Mouse (Mus musculus) testis, adult 2 months (tissue): ENCODE measurements around the gene Ptpn14. TPM values are rescaled to one million over a fixed set of nuclear protein-coding genes. Genes with fewer than 3 reads are reported as not detected.

Experiments used
- H3K27ac ChIP-seq: fragments of 200-500 bp; 2 replicates; pipeline ENCODE4 v1.5.1; 2012; ENCODE audit warnings: low read depth, low read length; ENCODE audit not compliant: control insufficient read depth, insufficient read depth
- H3K27me3 ChIP-seq: fragments of 200-500 bp; 2 replicates; pipeline ENCODE4 v1.6.1; 2012; ENCODE audit warnings: mild to moderate bottlenecking, low read length, moderate library complexity; ENCODE audit not compliant: control insufficient read depth, insufficient read depth
- H3K36me3 ChIP-seq: fragments of 200-500 bp; 2 replicates; pipeline ENCODE4 v1.6.1; 2012; ENCODE audit warnings: mild to moderate bottlenecking, low read length; ENCODE audit not compliant: control insufficient read depth, insufficient read depth
- H3K4me1 ChIP-seq: fragments of 200-500 bp; 2 replicates; pipeline ENCODE4 v1.6.1; 2012; ENCODE audit warnings: low read length; ENCODE audit not compliant: control insufficient read depth, insufficient read depth
- H3K4me3 ChIP-seq: fragments of 200-500 bp; 2 replicates; pipeline ENCODE4 v1.5.1; 2012; ENCODE audit warnings: low read depth, mild to moderate bottlenecking, low read length, moderate library complexity, mixed read lengths; ENCODE audit not compliant: control insufficient read depth
- CTCF ChIP-seq: fragments of 200-500 bp; IDR thresholded peaks from 2 replicates; pipeline ENCODE4 v1.5.1; 2012; ENCODE audit warnings: low read depth, mild to moderate bottlenecking, inconsistent platforms, low read length, moderate library complexity; ENCODE audit not compliant: control insufficient read depth, insufficient read depth, insufficient replicate concordance
- POLR2A ChIP-seq: fragments of 200-500 bp; IDR thresholded peaks from 2 replicates; pipeline ENCODE4 v1.6.1; 2012; ENCODE audit warnings: low read depth, mild to moderate bottlenecking, inconsistent platforms, low read length, moderate library complexity; ENCODE audit not compliant: control insufficient read depth
- polyA plus RNA-seq: library from polyadenylated mRNA; depleted of rRNA; stranded (reverse); fragments of >200 nt; gene quantifications from 2 replicates; pipeline ENCODE4 v1.2.3, GENCODE M21; 2012

Ptpn14 gene
- polyA plus RNA-seq, 1 experiment: 3.3 TPM

DNA sequence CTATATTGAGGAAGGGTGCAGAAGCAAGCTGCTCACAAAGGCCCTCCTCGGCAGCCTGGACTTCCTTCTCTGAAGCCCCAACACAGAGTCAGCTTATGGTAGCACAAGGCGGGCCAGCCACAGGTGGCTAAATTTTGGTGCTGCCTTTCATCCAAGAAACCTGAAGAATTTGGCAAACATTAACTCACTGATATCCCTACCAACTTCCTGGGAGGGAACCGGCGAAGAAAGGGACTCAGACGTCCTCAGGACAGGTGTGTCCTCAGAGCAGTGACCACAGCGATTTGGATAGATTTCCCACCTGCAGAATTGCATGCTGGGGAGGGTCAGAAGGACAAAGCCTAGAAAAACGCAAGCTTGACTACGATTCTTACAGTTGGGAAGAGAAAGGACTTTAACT lies 4.1 kb downstream of the Ptpn14 start:
- no peak for TF ChIP-seq CTCF
- TF ChIP-seq POLR2A: no peak
- no peaks in the 10 kb centered on the region for H3K36me3 ChIP-seq
- no peak overlapping the region for H3K27ac ChIP-seq
- no peaks in the 10 kb centered on the region for H3K27me3 ChIP-seq
- H3K4me1 ChIP-seq: peaks cover 11% of the 10 kb centered on the region
- H3K4me3 ChIP-seq: no peak overlapping the region

DNA sequence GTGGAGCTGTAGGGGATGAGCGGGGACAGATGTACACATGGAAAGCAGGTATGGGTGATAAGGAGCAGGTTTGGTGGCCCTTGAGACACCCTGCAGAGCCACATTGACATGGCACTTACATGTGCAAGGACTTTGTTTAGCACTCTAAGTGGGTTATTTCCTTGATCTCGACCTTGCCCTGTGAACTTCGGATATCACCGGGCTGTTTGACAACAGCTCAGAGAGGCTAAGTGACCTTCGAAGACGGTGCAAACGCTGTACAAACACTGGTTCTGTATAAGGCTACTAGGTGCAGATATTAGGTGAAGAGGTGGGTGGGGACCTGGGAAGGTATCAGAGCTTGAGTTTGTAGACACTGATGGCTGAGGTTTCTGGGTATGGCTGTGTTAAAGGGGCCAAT lies 12.0 kb downstream of the Ptpn14 start:
- Histone ChIP-seq H3K27ac (no peak overlapping the region), H3K4me3 (no peak overlapping the region), H3K4me1 (peaks cover 3% of the 10 kb centered on the region; the same call in 1 of the 2 replicates), H3K36me3 (no peaks in the 10 kb centered on the region), H3K27me3 (no peaks in the 10 kb centered on the region)
- no peak for TF ChIP-seq CTCF
- no peak for TF ChIP-seq POLR2A

DNA sequence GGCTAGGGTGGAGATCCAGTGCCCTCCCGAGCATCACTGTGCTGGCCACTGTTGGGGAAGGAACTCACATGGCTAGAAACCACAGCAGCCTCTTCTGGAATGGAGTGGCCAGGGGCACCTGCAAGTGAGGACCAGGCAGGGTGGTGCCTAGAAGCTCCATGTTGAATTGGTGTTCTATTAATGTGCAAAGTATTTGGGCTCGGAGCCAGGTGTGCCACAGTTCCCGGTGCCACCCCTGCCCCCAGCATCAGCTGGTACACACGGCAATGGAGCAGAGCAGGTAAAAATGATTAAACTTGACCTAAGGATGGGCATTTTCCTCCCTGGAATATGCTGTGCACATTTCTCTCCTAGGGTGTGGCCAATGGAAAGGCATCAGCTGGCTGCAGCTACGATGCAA lies 14.0 kb downstream of the Ptpn14 start:
- no peak overlapping the region for H3K27ac ChIP-seq
- no peaks in the 10 kb centered on the region for H3K36me3 ChIP-seq
- no peak overlapping the region for H3K4me3 ChIP-seq
- TF ChIP-seq CTCF (no peak), POLR2A (no peak)
- no peaks in the 10 kb centered on the region for H3K27me3 ChIP-seq
- peaks cover 3% of the 10 kb centered on the region; the same call in 1 of the 2 replicates for H3K4me1 ChIP-seq

DNA sequence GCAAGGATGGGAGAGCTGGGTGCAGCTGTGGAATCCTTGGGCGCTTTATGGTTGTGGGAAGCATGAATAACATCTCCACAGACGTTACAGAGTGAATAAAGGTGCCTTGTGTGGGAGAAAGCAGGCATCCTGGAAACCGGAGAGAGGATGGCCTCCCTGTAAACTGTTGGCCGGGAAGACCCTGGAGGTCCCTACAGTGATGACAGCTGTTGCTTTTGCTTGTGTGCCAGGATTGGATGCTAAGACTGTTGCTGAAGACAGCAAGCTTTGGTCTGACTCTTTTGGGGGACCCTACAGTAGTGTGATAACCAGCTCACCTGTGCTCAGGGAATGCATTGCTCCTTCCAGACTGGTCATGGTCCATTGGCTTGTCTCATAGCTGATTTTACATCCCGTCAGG lies 15.1 kb downstream of the Ptpn14 start:
- Histone ChIP-seq H3K27me3 (no peaks in the 10 kb centered on the region), H3K4me3 (no peak overlapping the region), H3K27ac (no peak overlapping the region), H3K4me1 (peaks cover 3% of the 10 kb centered on the region; the same call in 1 of the 2 replicates), H3K36me3 (no peaks in the 10 kb centered on the region)
- no peak for TF ChIP-seq CTCF
- TF ChIP-seq POLR2A: no peak

DNA sequence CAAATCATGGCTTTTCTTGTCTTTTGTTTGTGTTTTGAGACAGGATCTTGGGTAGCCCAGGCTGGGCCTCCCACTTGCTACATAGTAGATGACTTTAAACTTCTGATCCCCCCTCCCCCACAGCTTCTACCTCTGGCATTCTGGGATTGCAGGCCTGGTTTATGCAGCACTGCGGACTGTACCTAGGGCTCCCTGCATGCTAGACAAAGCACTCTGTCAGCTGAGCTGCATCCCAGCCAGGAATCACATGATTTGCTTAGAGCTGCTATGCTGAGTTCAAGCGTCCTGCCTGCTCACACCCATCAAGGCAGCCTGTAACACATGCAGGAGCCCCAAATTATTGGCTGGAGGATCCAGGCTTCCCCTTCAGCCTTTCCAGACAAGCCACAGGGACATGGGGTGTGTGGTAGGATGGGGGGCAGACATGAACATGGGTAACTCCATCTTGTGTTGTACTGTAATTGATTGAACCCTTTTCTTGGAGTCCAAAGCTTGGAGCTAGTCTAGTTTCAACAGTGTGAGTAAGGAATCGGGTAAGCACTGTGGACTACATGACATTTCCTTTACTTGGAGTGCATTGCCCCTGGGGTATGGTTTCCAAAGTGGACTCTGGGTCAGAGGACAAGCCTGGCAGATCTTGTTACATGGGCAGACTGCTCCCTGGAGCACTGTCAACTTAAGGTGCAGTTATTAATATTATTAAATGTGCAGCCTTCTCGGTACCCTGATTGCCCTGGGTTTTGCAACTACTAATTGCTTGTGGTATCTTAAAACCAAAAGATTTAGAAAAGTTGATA lies 17.0 kb downstream of the Ptpn14 start:
- no peak overlapping the region; the same call in 1 of the 2 replicates for H3K4me3 ChIP-seq
- H3K27me3 ChIP-seq: no peaks in the 10 kb centered on the region
- H3K36me3 ChIP-seq: no peaks in the 10 kb centered on the region
- peaks cover 3% of the 10 kb centered on the region; the same call in 1 of the 2 replicates for H3K4me1 ChIP-seq
- TF ChIP-seq POLR2A (no peak), CTCF (no peak)
- no peak overlapping the region for H3K27ac ChIP-seq

DNA sequence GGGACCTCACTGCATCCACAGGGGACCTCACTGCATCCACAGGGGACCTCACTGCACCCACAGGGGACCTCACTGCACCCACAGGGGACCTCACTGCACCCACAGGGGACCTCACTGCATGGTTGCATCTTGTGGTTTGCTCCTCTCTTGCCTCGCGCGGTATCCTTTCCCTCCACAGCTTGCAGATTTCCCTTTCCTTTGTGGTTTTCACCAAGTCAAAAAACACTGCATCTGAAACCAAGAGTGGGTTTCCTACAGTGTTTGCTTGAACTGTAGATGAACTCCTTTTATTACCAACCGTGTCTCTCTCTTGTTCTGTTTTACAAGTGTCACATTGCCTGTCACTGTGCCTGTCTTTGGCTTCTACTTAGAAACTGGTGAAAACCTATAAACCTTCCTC lies 18.5 kb downstream of the Ptpn14 start:
- Histone ChIP-seq H3K27me3 (no peaks in the 10 kb centered on the region), H3K4me3 (no peak overlapping the region), H3K36me3 (no peaks in the 10 kb centered on the region), H3K4me1 (peaks cover 3% of the 10 kb centered on the region; the same call in 1 of the 2 replicates), H3K27ac (no peak overlapping the region)
- TF ChIP-seq CTCF (no peak), POLR2A (no peak)

DNA sequence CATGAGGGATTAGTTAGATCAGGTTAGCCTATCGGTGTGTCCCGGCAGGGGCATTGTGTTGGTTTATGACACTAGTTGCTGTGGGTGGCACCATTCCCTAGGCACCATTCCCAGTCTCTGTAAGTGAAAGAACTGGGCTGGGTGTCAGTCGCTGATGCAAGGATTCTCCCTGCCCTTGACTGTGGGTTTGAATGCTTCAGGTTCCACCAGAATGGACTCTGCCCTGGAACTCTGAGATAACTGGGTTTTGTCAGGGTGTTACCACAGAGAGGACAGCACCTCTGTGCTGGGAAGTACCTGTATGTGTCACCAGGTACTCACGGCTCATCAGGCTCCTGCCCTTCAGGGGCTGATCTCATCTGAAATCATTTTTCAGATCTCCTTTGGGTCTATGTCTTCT lies 21.7 kb downstream of the Ptpn14 start:
- no peak for TF ChIP-seq CTCF
- TF ChIP-seq POLR2A: no peak

More for the DNA sequence above, 21.7 kb downstream of the Ptpn14 start:
- Histone ChIP-seq H3K27ac (no peak overlapping the region), H3K4me3 (no peak overlapping the region), H3K27me3 (no peaks in the 10 kb centered on the region), H3K36me3 (no peaks in the 10 kb centered on the region), H3K4me1 (peaks cover 3% of the 10 kb centered on the region; the same call in 1 of the 2 replicates)
